Mouse (Mus musculus) natural killer cell, adult 2 months (primary cell): ENCODE data around the gene Larp7.

ENCODE experiments used
- DNase-seq, 2 experiments: peaks; one replicate each; pipeline ENCODE4 v3.0.0; 2022; ENCODE audit warnings: low spot score in 2 of 2

Gene Larp7

DNA sequence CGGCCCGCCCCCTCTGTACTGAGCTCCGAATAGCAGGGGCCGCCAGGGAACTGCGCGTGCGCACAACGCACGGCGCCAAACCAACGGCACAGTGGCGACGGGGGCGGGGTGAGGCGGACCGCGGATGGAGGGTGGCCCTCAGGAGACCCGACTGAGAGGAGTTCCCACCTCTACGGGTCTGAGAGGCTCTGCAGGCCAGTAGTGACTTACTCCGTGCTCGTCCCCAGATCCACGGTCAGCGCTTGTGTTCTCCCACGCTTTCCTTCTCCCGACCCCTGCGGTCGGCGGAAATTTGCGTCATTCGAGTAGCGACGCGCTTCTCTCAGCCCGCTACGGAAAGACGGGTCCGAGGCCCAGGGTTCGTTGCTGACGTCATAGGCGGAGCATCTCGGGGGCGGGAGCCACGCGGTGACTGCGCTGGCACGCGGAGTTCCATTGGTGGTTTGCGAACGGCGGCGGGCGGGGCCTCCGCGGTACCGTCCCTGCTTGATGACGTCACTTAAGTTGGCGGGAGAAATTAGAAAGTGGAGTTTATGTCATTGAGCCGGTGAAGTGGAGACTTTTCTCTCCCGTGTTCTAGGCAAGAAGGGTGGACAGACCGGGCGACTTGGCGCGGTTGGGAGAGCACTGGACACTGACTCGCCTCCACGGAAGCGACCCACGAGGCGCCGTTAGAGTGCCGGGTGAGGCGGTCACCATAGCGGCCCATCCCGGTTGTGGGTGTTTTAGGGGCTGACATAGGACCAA, at the start of gene Larp7, which contains the start of gene Zgrf1:
TSS of gene Larp7 (minus strand) at position 377 of the 747 bp plus-strand sequence.
TSS of gene Zgrf1 (plus strand) at position 517 of the 747 bp plus-strand sequence.
- peak; percentile 99 for DNase-seq

DNA sequence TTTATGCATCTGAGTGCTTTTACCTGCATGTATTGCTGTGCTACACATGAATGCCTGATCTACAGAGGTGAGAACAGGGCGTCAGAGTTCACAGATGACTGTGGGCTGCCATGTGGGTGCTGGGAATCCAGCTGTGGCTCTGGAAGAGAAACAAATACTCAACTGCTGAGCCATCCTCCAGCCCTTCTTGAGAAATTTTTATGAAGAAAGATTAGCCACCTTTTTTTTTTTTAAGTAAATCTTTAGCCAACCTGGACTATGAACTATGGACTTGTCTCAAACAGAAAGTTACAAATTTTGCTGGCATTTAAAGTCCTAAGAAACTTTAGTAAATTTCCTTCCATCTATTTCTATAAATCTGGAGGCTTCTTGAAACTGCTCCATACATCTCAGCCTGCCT, 44.0 kb upstream of the Larp7 start:
- DNase-seq: no peak

DNA sequence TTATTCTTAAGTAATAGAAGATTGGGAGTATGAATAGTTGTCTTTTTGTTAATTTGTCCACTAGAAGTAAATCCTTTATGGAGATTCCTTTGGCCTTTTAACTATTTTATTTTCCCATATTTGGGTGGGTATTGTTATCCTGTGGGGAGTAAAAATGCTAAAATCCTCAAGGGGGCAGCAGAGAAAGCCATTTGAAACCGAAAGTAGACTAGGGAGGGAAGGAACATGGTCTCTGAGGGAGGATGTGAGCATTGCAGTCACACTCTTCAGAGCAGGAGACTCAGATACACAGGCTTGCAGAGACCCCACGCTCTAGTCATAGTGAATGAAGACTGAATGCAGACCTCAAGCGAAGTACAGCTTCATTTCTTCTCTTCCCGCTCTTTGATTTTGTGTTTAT, 19.4 kb upstream of the Larp7 start:
- DNase-seq: peak; percentile 46 to 58

- DNase-seq: no peak
Measured at GRCm38 (mm10) chr3:127565129-127565528, 12.0 kb upstream of the Larp7 start.

DNA sequence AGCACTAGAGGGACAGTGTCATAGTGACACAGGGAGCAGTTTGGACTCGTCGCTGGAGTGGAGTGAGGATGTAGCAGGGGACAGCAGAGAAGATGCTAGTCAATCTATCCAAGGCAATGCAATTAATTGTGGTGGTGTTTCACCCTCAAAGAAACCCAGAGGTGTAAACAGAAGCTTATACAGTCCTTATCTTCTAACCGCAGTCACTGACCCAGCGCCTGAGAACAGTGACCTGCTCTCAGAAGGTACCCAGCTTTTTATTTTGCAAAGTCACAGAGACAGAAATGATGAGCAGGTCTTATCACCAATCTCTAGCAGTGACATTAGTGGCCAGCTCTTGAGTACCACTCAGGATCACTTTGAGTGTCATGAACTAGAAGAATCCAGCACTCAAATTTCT, 9.8 kb upstream of the Larp7 start:
- no peak for DNase-seq

- no peak for DNase-seq
Measured at GRCm38 (mm10) chr3:127558201-127558600, 5.1 kb upstream of the Larp7 start.

DNA sequence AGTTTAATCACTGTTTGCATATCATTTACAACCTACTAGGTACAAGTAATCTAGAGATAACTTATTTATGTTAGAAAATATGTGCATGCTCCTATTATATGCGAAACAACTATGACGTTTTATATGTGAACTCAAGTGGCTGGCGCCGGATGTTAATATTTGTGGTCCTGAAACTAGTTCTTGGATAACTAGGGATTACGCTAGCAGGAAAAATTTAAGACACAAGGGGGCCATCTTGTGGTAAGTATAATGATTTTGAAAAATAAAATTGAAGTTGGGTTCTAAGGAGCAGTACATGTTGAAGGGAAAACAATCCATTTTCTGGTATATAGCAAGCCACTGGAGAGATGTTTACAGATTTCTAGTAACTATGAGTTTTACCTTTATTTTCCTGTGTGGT, 1.6 kb upstream of the Larp7 start:
- DNase-seq: no peak

GRCm38 (mm10) chr3:127553720-127554043, 533 bp upstream of the Larp7 start:
- no peak for DNase-seq

- no peak for DNase-seq
Measured at GRCm38 (mm10) chr3:127552434-127552972, 646 bp downstream of the Larp7 start.

DNA sequence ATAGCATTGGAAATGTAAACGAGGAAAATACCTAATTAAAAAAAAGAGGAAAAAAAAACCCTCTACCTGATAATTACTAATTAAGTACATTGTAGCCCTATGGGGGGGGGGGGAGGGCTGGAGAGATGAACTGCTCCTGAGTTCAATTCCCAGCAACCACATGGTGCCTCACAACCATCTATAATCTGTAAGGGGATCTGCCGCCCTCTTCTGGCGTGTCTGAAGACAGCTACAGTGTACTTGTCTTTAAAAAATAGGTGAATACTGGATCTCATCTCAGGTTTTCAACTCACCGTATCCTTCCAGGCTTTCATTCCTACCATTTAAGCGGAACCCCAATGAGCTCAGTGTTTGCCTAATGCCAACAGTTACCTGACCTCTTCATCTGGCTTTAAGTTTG, 5.3 kb downstream of the Larp7 start:
- DNase-seq: peak in 1 of 2 experiments; percentile 12

GRCm38 (mm10) chr3:127544610-127545121, 8.5 kb downstream of the Larp7 start:
- no peak for DNase-seq

DNA sequence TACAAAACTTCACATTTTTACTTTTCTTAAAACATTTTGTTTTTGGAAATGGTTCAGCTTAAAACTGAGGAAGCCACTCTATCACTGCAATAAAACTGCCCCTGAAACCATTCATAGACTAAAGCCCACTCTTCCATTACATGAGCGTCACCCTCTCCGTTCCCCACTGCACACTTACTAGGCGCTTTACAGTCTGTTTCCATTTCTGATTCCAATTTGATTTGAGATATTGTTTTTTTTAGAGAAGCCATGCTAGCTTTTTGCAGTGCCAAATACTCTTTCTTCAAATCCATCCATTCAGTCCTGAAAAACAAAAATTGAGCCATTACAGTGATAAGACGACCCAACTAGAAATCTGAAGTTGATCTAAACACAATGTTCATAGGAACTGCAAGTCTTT, 9.2 kb downstream of the Larp7 start:
- DNase-seq: no peak

GRCm38 (mm10) chr3:127539193-127539592, 14.0 kb downstream of the Larp7 start:
- DNase-seq: no peak

DNA sequence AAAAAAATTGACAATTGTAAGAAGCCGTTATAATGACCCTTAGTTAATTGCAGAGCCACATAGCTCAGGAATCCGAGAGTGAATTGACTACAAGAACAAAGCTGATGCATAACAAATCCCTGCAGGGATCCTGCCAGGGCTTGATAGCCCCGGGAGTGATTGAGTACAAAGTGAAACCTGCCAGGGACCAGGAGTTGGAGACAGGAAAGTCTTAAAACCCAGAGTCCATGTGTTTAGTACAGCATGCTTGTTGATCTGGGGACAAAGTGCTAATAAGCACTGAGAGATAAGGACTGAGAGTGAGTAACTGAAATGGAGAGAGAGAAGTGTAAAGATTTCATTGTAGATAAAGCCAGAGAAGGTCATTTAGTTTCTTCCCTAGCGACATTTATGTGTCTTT, 22.9 kb downstream of the Larp7 start:
- no peak for DNase-seq

DNA sequence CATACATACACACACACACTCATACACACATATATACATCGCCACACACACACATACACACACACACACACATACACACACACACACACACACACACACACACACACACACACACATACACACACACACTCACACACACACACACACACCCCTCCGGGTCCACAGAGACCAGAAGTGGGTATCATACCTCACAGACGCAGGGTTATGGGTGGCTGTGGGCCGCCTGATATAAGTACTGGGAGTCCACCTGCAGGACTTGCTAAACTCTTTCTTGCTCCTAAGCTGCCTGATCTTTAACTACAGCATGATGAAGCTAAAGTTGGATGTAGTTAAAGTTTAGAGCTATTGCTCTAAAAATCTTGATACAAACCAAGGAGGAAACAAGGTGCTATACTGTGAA, 23.3 kb downstream of the Larp7 start:
- DNase-seq: no peak

- no peak for DNase-seq
Measured at GRCm38 (mm10) chr3:127529210-127529609, 23.9 kb downstream of the Larp7 start.

- no peak for DNase-seq
Measured at GRCm38 (mm10) chr3:127527465-127528034, 25.6 kb downstream of the Larp7 start.

GRCm38 (mm10) chr3:127525188-127525819, 27.8 kb downstream of the Larp7 start:
- DNase-seq: no peak

- DNase-seq: no peak
Measured at GRCm38 (mm10) chr3:127521156-127521555, 32.0 kb downstream of the Larp7 start.

DNA sequence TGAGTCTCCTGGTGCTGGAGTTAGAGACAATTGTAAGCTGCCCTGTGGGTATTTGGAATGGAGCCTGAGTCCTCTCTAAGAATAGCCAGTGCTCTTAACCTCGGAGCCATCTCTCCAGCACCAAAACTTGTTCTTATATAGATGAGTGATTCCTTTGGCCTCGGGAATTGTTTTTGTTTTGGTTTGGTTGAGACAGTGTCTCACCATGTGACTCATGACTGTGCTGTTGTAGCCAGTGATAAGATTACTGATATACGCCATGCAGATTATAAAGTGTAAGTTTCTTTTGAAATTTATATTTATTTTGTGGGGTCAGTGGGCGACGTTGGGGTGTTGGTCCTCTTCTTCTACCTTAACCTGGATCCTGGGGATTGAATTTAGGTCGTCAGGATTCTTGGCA, 32.8 kb downstream of the Larp7 start:
- DNase-seq: no peak

DNA sequence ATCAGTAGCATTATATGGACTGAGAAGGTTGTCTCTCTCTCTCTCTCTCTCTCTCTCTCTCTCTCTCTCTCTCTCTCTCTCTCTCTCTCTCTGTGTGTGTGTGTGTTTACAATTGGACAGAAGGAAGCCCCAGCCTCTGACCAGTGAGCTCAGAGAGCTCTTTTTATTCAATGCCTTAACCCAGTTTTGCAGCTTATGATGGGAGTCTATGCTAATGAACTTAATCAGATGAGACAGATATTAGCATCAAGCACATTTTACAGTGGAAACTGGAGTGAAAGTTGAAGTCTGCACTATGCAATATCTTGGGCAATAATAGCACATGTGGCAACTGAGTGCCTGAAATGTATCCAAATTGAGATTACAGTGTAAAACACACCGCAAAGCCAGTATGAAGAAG, 37.9 kb downstream of the Larp7 start:
- no peak for DNase-seq

DNA sequence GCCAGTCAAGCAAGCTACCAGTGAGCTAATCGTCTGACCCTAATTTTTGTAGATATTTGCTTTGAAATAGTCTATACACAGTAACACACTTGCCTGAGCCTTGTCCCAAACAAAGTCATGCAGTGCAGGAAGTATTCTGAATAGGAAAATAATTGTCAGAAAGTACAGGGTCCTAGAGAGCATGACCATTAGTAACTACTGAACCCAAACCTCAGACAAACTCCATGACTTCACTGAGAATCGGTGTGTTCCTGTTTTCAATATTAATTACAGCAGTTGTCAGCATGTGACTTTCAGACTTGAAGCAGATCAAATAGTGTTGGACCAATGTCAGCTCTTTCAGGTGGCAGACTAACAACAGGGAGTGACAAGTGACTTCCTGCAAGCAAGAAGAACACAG, 39.5 kb downstream of the Larp7 start:
- DNase-seq: no peak
